Mouse (Mus musculus) stomach, postnatal 0 days (tissue): ENCODE results near the gene Ptpn13.

Experiments
- CTCF ChIP-seq: IDR thresholded peaks from 2 replicates; pipeline ENCODE4 v1.5.1; 2016; ENCODE audit warnings: antibody characterized with exemption, low read depth, mild to moderate bottlenecking, moderate library complexity
- EP300 ChIP-seq: optimal IDR thresholded peaks from 2 replicates; pipeline ENCODE3; 2016; ENCODE audit warnings: antibody characterized with exemption

- TF ChIP-seq CTCF (no peak), EP300 (no peak)
These were observed 180.7 kb downstream of the Ptpn13 start for GRCm38 (mm10) chr5:103605707-103606106.
